In the genomic region with DNA sequence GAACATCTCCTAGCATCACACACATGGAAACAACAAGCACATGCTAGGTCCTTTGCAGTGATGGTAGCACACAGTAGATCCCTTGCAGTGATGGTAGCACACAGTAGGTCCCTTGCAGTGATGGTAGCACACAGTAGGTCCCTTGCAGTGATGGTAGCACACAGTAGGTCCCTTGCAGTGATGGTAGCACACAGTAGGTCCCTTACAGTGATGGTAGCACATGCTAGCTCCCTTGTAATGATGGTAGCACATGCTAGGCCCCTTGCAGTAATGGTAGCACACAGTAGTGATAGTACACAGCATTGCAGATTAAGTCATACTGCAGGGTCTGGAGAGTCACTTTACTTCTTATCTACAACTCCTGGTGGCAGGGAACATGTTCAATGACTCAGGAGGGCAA, we compare ENCODE assay signal across 17 mouse cellular contexts.
"Had no signal": no experiment of that assay in that cellular context is flagged by ENCODE, and none has a peak within 500 bp of the region (broad histone marks: within the 10 kb centered on the region; RNA-seq: fewer than 3 reads in every experiment).

No protein-coding gene starts in this region.

- H3K4me2 ChIP-seq: intestine, embryonic 15.5 days; kidney, embryonic 15.5 days; lung, embryonic 15.5 days; midbrain, embryonic 11.5 days had no signal

- H3K36me3 ChIP-seq: intestine, embryonic 15.5 days; kidney, embryonic 15.5 days; lung, embryonic 15.5 days had no signal

- H3K4me3 ChIP-seq: intestine, embryonic 15.5 days; kidney, embryonic 15.5 days; left cerebral cortex, adult 2 months; lung, embryonic 15.5 days had no signal

- ATAC-seq: intestine, embryonic 15.5 days had no signal

- H3K9ac ChIP-seq: intestine, embryonic 15.5 days; kidney, embryonic 15.5 days; liver, embryonic 14.5 days; lung, embryonic 15.5 days had no signal

- H3K9me3 ChIP-seq: intestine, embryonic 15.5 days; kidney, embryonic 15.5 days; lung, embryonic 15.5 days had no signal

- H3K27me3 ChIP-seq: intestine, embryonic 15.5 days; kidney, embryonic 15.5 days; lung, embryonic 15.5 days had no signal

- DNase-seq: kidney, adult 11 months; kidney, adult 8-10 months; kidney, postnatal 10 days; kidney, postnatal 36 days; layer of hippocampus, postnatal 36 days; lung, adult 18-20 months; midbrain, embryonic 14.5 days; right cerebral cortex, postnatal 4 days; thymus, postnatal 25 days had no signal

- H3K27ac ChIP-seq: intestine, embryonic 15.5 days; left cerebral cortex, adult 2 months; liver, embryonic 14.5 days; lung, embryonic 15.5 days; macrophage; stomach, postnatal 0 days had no signal
